Mouse (Mus musculus) testis, adult 2 months (tissue): ENCODE data around the gene Creb1.

Experiments used
- CTCF ChIP-seq: fragments of 200-500 bp; IDR thresholded peaks from 2 replicates; pipeline ENCODE4 v1.5.1; 2012; ENCODE audit warnings: low read depth, mild to moderate bottlenecking, inconsistent platforms, low read length, moderate library complexity; ENCODE audit not compliant: control insufficient read depth, insufficient read depth, insufficient replicate concordance
- POLR2A ChIP-seq: fragments of 200-500 bp; IDR thresholded peaks from 2 replicates; pipeline ENCODE4 v1.6.1; 2012; ENCODE audit warnings: low read depth, mild to moderate bottlenecking, inconsistent platforms, low read length, moderate library complexity; ENCODE audit not compliant: control insufficient read depth

GRCm38 (mm10) chr1:64496803-64497202 is 35.6 kb upstream of the Creb1 start:
- TF ChIP-seq CTCF (no peak), POLR2A (no peak)
